Mouse (Mus musculus): Measurements from ENCODE around the gene Wwox.

Gene Wwox

GRCm38 (mm10) chr8:114439334-114440204 lies at the start of gene Wwox:
Gene Wwox (plus strand): TSS chr8:114439655.
- DNase-seq = peak; percentile 100

GRCm38 (mm10) chr8:114390465-114391254 lies 48.8 kb upstream of the Wwox start:
- DNase-seq = peak; percentile 44

- DNase-seq = peak; percentile 48
These were observed 41.1 kb upstream of the Wwox start for GRCm38 (mm10) chr8:114398326-114398725.

- peak; percentile 73 for DNase-seq
These were observed 40.2 kb upstream of the Wwox start for GRCm38 (mm10) chr8:114399273-114399672.

GRCm38 (mm10) chr8:114401679-114402078 lies 37.8 kb upstream of the Wwox start:
- no peak for DNase-seq

GRCm38 (mm10) chr8:114411421-114411820 lies 28.0 kb upstream of the Wwox start:
- peak; percentile 36 for DNase-seq

- no peak for DNase-seq
These were observed 21.7 kb upstream of the Wwox start, which contains the start of gene Clec3a for GRCm38 (mm10) chr8:114417786-114418185. Gene Clec3a (plus strand): TSS chr8:114418086.

GRCm38 (mm10) chr8:114418486-114418885 lies 21.0 kb upstream of the Wwox start:
- DNase-seq = peak; percentile 25

- peak; percentile 2 for DNase-seq
These were observed 20.6 kb upstream of the Wwox start for GRCm38 (mm10) chr8:114418904-114419303.

GRCm38 (mm10) chr8:114421544-114421943 lies 17.9 kb upstream of the Wwox start:
- DNase-seq = peak; percentile 33

GRCm38 (mm10) chr8:114438236-114438635 lies 1.2 kb upstream of the Wwox start:
- DNase-seq = no peak

- peak; percentile 87 for DNase-seq
These were observed 742 bp downstream of the Wwox start for GRCm38 (mm10) chr8:114440205-114440589.

- DNase-seq = peak; percentile 89
These were observed 2.2 kb downstream of the Wwox start for GRCm38 (mm10) chr8:114441616-114442015.

GRCm38 (mm10) chr8:114446884-114447283 lies 7.4 kb downstream of the Wwox start:
- DNase-seq = peak; percentile 71

GRCm38 (mm10) chr8:114452278-114452677 lies 12.8 kb downstream of the Wwox start:
- DNase-seq = peak; percentile 81

GRCm38 (mm10) chr8:114452781-114453221 lies 13.3 kb downstream of the Wwox start:
- DNase-seq = peak; percentile 83

- DNase-seq = no peak
These were observed 15.8 kb downstream of the Wwox start for GRCm38 (mm10) chr8:114455302-114455701.

- DNase-seq = peak; percentile 95
These were observed 16.5 kb downstream of the Wwox start for GRCm38 (mm10) chr8:114455953-114456352.

- peak; percentile 93 for DNase-seq
These were observed 18.8 kb downstream of the Wwox start for GRCm38 (mm10) chr8:114458113-114458784.

GRCm38 (mm10) chr8:114460600-114460999 lies 21.1 kb downstream of the Wwox start:
- no peak for DNase-seq

GRCm38 (mm10) chr8:114462591-114462990 lies 23.1 kb downstream of the Wwox start:
- DNase-seq = no peak

- DNase-seq = peak; percentile 90
These were observed 23.9 kb downstream of the Wwox start for GRCm38 (mm10) chr8:114463305-114463704.

Data from heart, adult 11 months (tissue).